Mouse (Mus musculus) thymus, adult 2 months (tissue): ENCODE data around the gene Prlh.
A peak's percentile ranks its signal among the peaks of the same experiment; 100 is the strongest.

Experiments
- CTCF ChIP-seq: fragments of 200-500 bp; IDR thresholded peaks from 2 replicates; pipeline ENCODE4 v1.5.1; 2012; ENCODE audit warnings: mild to moderate bottlenecking, control low read depth, low read length, moderate library complexity, borderline replicate concordance; ENCODE audit not compliant: control insufficient read depth, poor library complexity, insufficient read depth; ENCODE audit errors: extremely low read depth
- POLR2A ChIP-seq: fragments of 200-500 bp; IDR thresholded peaks from 2 replicates; pipeline ENCODE4 v1.6.1; 2012; ENCODE audit warnings: mild to moderate bottlenecking, low read length, control low read depth, moderate library complexity; ENCODE audit not compliant: control insufficient read depth, poor library complexity, insufficient read depth; ENCODE audit errors: extremely low read depth

- TF ChIP-seq POLR2A, result no peak
- peak; percentile 90 for TF ChIP-seq CTCF
These were observed 20.1 kb downstream of the Prlh start for GRCm38 (mm10) chr1:90972911-90973573.
